Mouse (Mus musculus) erythroblast, embryonic 14.5 days (primary cell): ENCODE results near the gene Prdm1.

Experiments
- GATA1 ChIP-seq: IDR thresholded peaks from 2 replicates; pipeline ENCODE4 v1.6.1; 2012; ENCODE audit warnings: low read length, inconsistent platforms, mixed read lengths
- TAL1 ChIP-seq: IDR thresholded peaks from 3 replicates; pipeline ENCODE4 v1.6.1; 2012; ENCODE audit warnings: low read length, inconsistent platforms, mixed read lengths

DNA sequence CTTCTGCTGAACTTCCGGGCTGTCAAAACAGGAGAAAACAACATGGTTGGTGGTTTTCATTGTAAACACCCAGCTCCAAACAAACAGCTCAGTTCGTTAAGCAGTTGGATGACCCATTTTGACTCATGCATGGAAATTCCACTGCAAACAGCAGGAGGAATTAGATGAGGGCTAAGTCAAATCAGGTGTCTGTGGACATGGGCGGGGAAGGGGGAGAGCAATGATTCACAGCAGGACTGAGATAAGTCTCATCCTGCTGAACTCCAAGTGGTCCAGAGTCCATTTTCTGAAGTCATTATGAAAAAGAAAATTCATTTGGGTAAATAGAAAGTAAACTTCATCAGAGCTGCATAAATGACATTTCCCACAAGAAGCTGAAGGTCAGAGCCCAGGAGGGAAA lies 108.1 kb downstream of the Prdm1 start:
- TF ChIP-seq GATA1 (no peak), TAL1 (no peak)
